Mouse (Mus musculus) gastrocnemius, postnatal 25 days (tissue): ENCODE measurements around the gene Fam187a. TPM values are rescaled to one million over a fixed set of nuclear protein-coding genes. Genes with fewer than 3 reads are reported as not detected.
A peak's percentile ranks its signal among the peaks of the same experiment; 100 is the strongest.

Experiments
- DNase-seq: peaks from one replicate; pipeline ENCODE4 v3.0.0; 2022
- long read RNA-seq, 2 experiments: library from polyadenylated mRNA; stranded (forward); transcript quantifications; one replicate each; pipeline ENCODE4 v2.0.0; 2021
- total RNA-seq, 2 experiments: library from RNA; stranded (reverse); gene quantifications; 1 replicate in 1 of 2; 2 replicates in 1 of 2; pipeline ENCODE4 v1.2.3; 2021

The Fam187a gene
- total RNA-seq = not detected
- long read RNA-seq, experiment 1 = 0 reads
- long read RNA-seq, experiment 2 = 0 reads

DNA sequence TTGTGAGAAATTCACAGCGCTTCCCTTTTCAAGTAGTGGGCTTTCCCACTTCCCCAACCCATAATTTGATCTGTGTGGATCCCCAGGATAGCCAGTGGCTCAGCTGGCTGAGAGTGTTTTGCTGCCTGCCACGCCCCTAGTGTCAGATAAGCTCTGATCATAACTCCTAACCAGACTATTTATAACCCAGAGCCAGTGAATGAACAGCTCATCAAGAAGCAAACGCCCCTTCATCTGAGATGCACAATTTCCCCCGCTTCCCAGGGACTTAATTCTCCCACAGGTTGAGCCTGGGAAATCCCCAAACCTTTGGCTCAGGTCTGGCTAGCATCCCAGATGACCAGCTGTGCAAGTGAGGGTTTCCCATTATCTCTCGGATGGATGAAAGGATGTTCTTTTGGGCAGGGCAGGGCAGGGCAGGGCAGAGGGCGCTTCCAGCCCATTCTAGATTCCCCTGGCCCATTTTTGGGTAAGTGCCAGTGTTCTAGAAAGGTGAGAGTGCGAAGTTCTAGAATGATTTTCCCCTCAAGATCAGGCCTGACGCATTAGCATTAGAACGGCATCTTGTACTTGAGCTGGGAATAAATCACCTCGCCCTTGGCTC, at the start of gene Fam187a:
Gene Fam187a (plus strand): TSS at position 554 of the 604 bp plus-strand sequence.
- no peak for DNase-seq

- no peak for DNase-seq
Observed at GRCm38 (mm10) chr11:102835549-102835948, 49.4 kb upstream of the Fam187a start, which contains the start of gene Higd1b. Gene Higd1b, plus strand, starts transcription at chr11:102835849.

DNA sequence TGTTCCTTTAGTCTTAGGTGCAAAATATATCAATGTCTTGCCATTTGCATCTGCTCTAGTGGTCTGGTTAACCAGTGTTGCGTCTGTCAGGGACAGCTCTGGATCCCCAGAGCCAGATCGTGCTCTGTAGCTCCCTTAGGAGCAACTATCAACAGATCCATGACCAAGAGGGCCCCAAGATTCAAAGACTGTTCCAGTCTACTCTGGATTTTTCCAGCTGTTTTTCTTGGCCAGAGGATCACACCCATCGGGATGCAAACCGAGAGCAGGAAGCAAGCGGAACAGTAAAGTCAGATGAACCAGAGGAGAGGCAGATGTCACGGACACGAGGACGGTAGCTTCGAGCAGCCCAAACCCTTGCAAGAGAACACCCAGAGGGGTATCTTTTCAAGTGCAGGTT, 48.8 kb upstream of the Fam187a start:
- no peak for DNase-seq

DNA sequence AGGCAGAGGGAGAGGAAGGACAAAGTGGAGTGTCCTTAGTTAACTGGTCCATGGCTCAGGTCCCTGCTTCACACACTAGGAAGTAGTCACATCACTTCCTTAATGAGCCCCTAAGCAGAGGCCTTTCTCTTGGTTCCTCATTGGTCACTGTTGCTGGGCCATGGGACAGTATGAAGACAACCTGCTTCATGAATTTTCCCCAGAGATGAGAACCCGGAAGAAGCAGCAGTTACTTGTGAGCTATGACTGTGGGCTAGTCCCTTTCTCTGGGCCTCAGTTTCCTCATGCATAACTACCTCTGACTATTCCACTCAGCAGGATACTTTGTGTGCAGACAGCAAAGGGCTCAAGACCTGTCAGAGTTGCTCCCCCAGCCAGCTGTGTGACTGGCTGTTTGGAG, 47.6 kb upstream of the Fam187a start:
- no peak for DNase-seq

- peak; percentile 61 for DNase-seq
Observed at GRCm38 (mm10) chr11:102838126-102838525, 46.8 kb upstream of the Fam187a start.

DNA sequence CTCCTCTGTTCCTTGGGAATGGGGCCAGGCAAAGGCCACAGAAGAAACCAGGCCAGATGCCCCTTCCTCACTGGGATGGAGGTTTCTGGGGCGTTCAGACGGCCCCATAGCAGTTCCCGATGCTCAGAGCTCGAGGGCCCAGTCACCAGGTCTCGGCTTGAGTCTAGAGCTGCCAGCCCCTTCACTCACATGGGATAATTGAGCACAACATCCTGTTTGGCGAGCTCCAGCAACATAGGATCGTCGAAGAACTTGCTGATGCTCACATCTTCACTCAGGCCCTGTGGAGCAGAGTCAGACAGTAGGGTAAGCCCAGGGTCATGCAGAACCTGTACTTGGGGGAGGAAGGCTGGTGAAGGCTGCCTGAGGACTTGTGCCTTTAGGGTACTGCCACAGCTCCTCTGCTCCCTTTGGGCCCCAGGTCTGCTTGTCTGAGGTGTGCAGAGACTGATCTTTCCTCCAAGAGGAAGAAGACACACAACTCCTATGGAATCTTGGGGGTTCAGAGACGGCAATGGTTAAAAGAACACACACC, 46.3 kb upstream of the Fam187a start:
- no peak for DNase-seq

GRCm38 (mm10) chr11:102845926-102846325, 39.0 kb upstream of the Fam187a start:
- no peak for DNase-seq

GRCm38 (mm10) chr11:102851883-102852282, 33.1 kb upstream of the Fam187a start:
- DNase-seq = peak; percentile 38

GRCm38 (mm10) chr11:102853760-102854159, 31.2 kb upstream of the Fam187a start:
- DNase-seq = no peak

GRCm38 (mm10) chr11:102855941-102856340, 29.0 kb upstream of the Fam187a start:
- no peak for DNase-seq

- DNase-seq = peak; percentile 33
Observed at GRCm38 (mm10) chr11:102858951-102859350, 26.0 kb upstream of the Fam187a start.

GRCm38 (mm10) chr11:102859933-102860332, 25.0 kb upstream of the Fam187a start:
- DNase-seq = peak; percentile 75

DNA sequence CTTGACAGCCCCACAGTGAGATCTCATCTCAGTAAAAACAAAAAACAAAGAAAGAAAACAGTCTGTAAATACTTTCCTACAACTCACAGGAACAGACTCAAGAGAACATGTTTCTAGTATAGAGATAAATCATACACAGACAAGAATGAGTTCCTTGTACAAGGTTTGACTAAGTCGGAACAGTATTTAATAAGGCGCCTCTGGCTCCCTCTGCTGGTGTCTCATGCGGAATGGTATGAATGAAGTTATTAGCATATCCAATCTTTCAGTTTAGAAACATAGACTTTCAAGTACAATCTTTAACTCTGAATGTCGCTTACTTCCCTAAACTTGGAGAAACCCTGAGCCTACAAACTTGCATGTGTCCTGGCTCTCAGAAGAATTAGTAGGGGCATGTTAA, 20.7 kb upstream of the Fam187a start:
- no peak for DNase-seq

GRCm38 (mm10) chr11:102874801-102875334, 10.1 kb upstream of the Fam187a start:
- DNase-seq = no peak

DNA sequence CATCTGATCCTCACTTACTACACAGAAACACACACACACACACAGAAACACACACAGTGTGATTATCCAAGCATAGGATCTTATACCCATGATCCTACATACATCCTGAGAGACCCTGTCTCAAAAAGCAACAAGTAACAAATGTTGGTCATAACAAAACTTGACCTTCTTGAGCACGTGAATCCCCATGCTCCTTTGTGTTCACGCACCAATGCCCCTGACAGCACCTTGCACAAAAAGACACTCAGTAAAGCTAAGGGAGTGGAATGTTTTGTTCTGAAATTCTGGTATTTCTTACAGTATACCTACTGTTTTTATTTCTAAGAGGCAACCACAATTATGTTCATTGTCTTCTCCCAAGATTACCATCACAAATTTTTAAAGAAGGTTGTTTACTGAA, 5.4 kb upstream of the Fam187a start:
- no peak for DNase-seq

- peak; percentile 83 for DNase-seq
Observed at GRCm38 (mm10) chr11:102880585-102881313, 4.2 kb upstream of the Fam187a start, which contains the start of the genes Eftud2 and Ccdc103. Gene Eftud2, minus strand, starts transcription at chr11:102880985. Gene Ccdc103, plus strand, starts transcription at chr11:102881204.

DNA sequence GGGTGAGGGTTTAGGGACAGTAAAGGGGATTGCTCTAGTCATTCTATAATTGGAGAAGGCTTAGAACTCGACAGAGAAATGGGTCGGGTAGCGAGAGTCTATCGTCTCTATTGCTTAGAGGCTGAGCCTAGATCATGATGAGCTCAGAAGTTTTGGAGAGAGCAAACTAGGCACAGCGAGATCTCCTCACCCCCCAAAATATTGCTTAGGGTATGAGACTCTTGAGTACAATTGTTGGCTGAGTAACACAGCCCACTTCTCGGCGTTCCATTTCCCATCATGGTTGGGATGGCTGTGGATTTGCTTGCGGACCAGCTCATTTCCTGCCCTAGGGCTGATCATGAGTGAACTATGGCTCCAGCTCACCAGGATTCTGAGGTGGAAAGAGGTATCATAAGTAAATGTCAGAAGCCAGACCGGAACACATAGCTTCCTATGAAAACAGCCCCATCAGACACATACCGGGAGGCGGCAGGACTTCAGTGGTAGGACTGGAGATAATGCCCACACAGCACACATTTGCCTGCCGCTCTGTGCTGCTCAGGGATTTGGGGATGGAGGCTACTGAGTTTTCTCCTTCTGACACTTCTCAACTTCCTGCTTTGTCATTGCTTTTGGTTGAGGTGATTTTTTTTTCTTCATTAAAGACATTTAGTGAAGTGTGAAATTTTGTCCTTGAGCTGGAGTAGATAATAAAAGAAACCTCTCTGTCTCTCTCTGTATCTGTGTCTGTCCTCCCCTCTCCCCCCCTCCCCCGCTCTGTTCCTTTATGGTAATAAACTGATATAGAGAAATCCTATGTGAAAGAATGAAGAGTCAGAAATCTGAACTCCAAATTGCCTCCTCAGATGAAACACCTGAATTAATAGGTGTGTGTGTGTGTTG, 3.4 kb upstream of the Fam187a start:
- no peak for DNase-seq

GRCm38 (mm10) chr11:102887433-102887832, 2.5 kb downstream of the Fam187a start:
- no peak for DNase-seq

DNA sequence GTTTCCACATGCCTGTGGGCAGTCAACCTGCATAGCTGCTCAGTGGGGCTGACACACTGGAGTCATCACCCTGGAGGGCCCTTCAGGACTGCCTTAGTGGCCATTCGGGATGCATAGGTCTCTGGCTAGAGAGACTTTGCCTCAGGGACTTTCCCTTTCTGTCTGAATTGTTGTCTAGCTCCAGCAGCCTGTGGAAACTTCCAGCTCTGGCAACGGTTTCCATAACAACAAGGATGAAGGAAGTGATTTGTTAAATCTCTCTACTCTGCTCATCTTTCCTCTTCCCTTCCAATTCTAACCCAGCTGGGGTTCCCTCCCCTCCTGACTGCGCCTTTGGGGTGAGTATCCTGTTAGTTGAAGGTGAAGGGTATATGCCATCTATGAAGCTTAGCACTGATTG, 3.2 kb downstream of the Fam187a start:
- DNase-seq = no peak

DNA sequence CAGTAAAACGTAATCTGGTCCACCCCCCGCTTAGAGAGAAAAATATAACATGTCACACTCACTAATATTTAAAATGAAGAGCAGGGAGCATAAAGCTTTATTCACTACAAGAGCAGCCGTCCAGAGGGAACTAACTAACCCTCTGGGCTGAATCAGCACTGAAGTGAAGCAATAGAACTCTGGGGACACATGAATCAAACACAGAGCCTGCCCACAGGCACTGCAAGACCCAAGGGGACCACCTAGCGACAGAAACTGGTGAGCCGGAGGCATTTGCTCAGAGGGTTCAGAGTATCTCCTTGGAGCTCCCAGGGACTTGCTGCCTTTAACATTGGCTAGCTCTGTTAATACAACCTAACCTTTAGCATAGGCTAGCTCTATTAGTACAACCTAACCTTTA, 5.1 kb downstream of the Fam187a start:
- DNase-seq = no peak

- peak; percentile 49 for DNase-seq
Observed at GRCm38 (mm10) chr11:102893015-102893651, 8.2 kb downstream of the Fam187a start.

DNA sequence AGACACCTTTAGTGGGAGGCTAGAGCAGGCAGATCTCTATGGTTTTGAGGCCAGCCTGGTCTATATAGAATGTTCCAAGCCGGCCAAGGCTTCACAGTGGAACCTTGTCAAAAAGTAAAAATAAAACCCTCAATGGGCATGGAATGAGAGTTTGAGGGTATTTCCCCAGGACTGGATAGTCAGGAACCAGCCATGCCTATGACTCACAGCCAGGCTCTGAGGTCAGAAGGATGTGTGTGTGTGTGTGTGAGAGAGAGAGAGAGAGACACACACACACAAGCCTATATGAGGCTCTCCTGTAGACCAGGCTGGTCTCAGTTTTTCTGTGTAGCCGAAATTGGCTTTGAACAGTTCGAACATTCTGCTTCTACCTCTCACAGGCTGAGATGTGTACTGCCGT, 9.7 kb downstream of the Fam187a start:
- DNase-seq = no peak
